Mouse (Mus musculus) adrenal gland, postnatal 4 days (tissue): ENCODE data around the gene Gnat3. TPM values are rescaled to one million over a fixed set of nuclear protein-coding genes. Genes with fewer than 3 reads are reported as not detected.
"Not testable (repeated sequence)": the region's sequence is repeated elsewhere in the genome, so short reads cannot be mapped to it uniquely, and the experiment has no call there.

ENCODE experiments used
- DNase-seq, 2 experiments: peaks; one replicate each; pipeline ENCODE4 v3.0.0; 2021 to 2022; ENCODE audit warnings: low spot score in 2 of 2, mixed read lengths in 2 of 2
- long read RNA-seq, 2 experiments: library from polyadenylated mRNA; stranded (forward); transcript quantifications; one replicate each; pipeline ENCODE4 v2.0.0; 2021
- total RNA-seq, 2 experiments: library from RNA; stranded (reverse); gene quantifications; 2 replicates each; pipeline ENCODE4 v1.2.3; 2021

The Gnat3 gene
- total RNA-seq = not detected
- long read RNA-seq, experiment 1 = 0 reads
- long read RNA-seq, experiment 2 = 0 reads

- DNase-seq = no peak
Observed at GRCm38 (mm10) chr5:17962249-17962648, at the start of gene Gnat3. Gene Gnat3 (plus strand): TSS chr5:17962549.

- no peak for DNase-seq
Observed at GRCm38 (mm10) chr5:17918966-17919365, 43.4 kb upstream of the Gnat3 start.

- DNase-seq = no peak
Observed at GRCm38 (mm10) chr5:17923648-17924047, 38.7 kb upstream of the Gnat3 start.

- DNase-seq = no peak
Observed at GRCm38 (mm10) chr5:17924085-17924518, 38.2 kb upstream of the Gnat3 start.

GRCm38 (mm10) chr5:17928471-17928870 lies 33.9 kb upstream of the Gnat3 start:
- DNase-seq = no peak

- DNase-seq = no peak
Observed at GRCm38 (mm10) chr5:17929006-17929567, 33.3 kb upstream of the Gnat3 start.

GRCm38 (mm10) chr5:17931588-17931987 lies 30.8 kb upstream of the Gnat3 start:
- DNase-seq = not testable (repeated sequence)

GRCm38 (mm10) chr5:17934501-17934900 lies 27.8 kb upstream of the Gnat3 start:
- no peak for DNase-seq

GRCm38 (mm10) chr5:17938170-17938939 lies 24.0 kb upstream of the Gnat3 start:
- no peak for DNase-seq

- DNase-seq = no peak
Observed at GRCm38 (mm10) chr5:17956468-17956867, 5.9 kb upstream of the Gnat3 start.

- DNase-seq = no peak
Observed at GRCm38 (mm10) chr5:17969704-17970390, 7.5 kb downstream of the Gnat3 start.

GRCm38 (mm10) chr5:17970391-17970730 lies 8.0 kb downstream of the Gnat3 start:
- no peak for DNase-seq

- DNase-seq = no peak
Observed at GRCm38 (mm10) chr5:17980501-17981121, 18.3 kb downstream of the Gnat3 start.

GRCm38 (mm10) chr5:17982770-17983169 lies 20.4 kb downstream of the Gnat3 start:
- DNase-seq = no peak

- no peak for DNase-seq
Observed at GRCm38 (mm10) chr5:17984522-17984921, 22.2 kb downstream of the Gnat3 start.

- DNase-seq = no peak
Observed at GRCm38 (mm10) chr5:17986611-17987010, 24.3 kb downstream of the Gnat3 start.

- DNase-seq = no peak
Observed at GRCm38 (mm10) chr5:17990618-17991017, 28.3 kb downstream of the Gnat3 start.

GRCm38 (mm10) chr5:17999570-17999969 lies 37.2 kb downstream of the Gnat3 start:
- no peak for DNase-seq

- DNase-seq = no peak
Observed at GRCm38 (mm10) chr5:18000185-18000584, 37.8 kb downstream of the Gnat3 start.

- no peak for DNase-seq
Observed at GRCm38 (mm10) chr5:18001646-18002045, 39.3 kb downstream of the Gnat3 start.

GRCm38 (mm10) chr5:18003675-18004074 lies 41.3 kb downstream of the Gnat3 start:
- no peak for DNase-seq
